Mouse (Mus musculus): ENCODE results near the gene Plekhm1.

Plekhm1 gene

GRCm38 (mm10) chr11:103396236-103396635, 16.3 kb downstream of the Plekhm1 start:
- ATAC-seq (ENCODE audit: insufficient number of reproducible peaks, low FRiP score, low TSS enrichment): no peak

GRCm38 (mm10) chr11:103394604-103395003, 17.9 kb downstream of the Plekhm1 start:
- no peak for ATAC-seq (ENCODE audit: insufficient number of reproducible peaks, low FRiP score, low TSS enrichment)

GRCm38 (mm10) chr11:103394025-103394424, 18.5 kb downstream of the Plekhm1 start:
- ATAC-seq (ENCODE audit: insufficient number of reproducible peaks, low FRiP score, low TSS enrichment): no peak

- ATAC-seq (ENCODE audit: insufficient number of reproducible peaks, low FRiP score, low TSS enrichment): no peak
These were observed 24.5 kb downstream of the Plekhm1 start for GRCm38 (mm10) chr11:103387870-103388526.

GRCm38 (mm10) chr11:103386827-103387226, 25.7 kb downstream of the Plekhm1 start:
- no peak for ATAC-seq (ENCODE audit: insufficient number of reproducible peaks, low FRiP score, low TSS enrichment)

- ATAC-seq (ENCODE audit: insufficient number of reproducible peaks, low FRiP score, low TSS enrichment): no peak
These were observed 30.4 kb downstream of the Plekhm1 start for GRCm38 (mm10) chr11:103381956-103382613.

- ATAC-seq (ENCODE audit: insufficient number of reproducible peaks, low FRiP score, low TSS enrichment): no peak
These were observed 31.0 kb downstream of the Plekhm1 start for GRCm38 (mm10) chr11:103381505-103381904.

- no peak for ATAC-seq (ENCODE audit: insufficient number of reproducible peaks, low FRiP score, low TSS enrichment)
These were observed 32.0 kb downstream of the Plekhm1 start for GRCm38 (mm10) chr11:103380460-103380859.

GRCm38 (mm10) chr11:103378341-103378740, 34.1 kb downstream of the Plekhm1 start:
- no peak for ATAC-seq (ENCODE audit: insufficient number of reproducible peaks, low FRiP score, low TSS enrichment)

GRCm38 (mm10) chr11:103375772-103376171, 36.7 kb downstream of the Plekhm1 start:
- ATAC-seq (ENCODE audit: insufficient number of reproducible peaks, low FRiP score, low TSS enrichment): no peak

- ATAC-seq (ENCODE audit: insufficient number of reproducible peaks, low FRiP score, low TSS enrichment): no peak
These were observed 37.2 kb downstream of the Plekhm1 start for GRCm38 (mm10) chr11:103375258-103375657.

- no peak for ATAC-seq (ENCODE audit: insufficient number of reproducible peaks, low FRiP score, low TSS enrichment)
These were observed 38.6 kb downstream of the Plekhm1 start for GRCm38 (mm10) chr11:103373922-103374321.

GRCm38 (mm10) chr11:103372561-103372960, 39.9 kb downstream of the Plekhm1 start:
- no peak for ATAC-seq (ENCODE audit: insufficient number of reproducible peaks, low FRiP score, low TSS enrichment)

GRCm38 (mm10) chr11:103372068-103372467, 40.4 kb downstream of the Plekhm1 start:
- ATAC-seq (ENCODE audit: insufficient number of reproducible peaks, low FRiP score, low TSS enrichment): no peak

- no peak for ATAC-seq (ENCODE audit: insufficient number of reproducible peaks, low FRiP score, low TSS enrichment)
These were observed 41.3 kb downstream of the Plekhm1 start for GRCm38 (mm10) chr11:103371222-103371539.

- ATAC-seq (ENCODE audit: insufficient number of reproducible peaks, low FRiP score, low TSS enrichment): no peak
These were observed 41.9 kb downstream of the Plekhm1 start for GRCm38 (mm10) chr11:103370397-103371221.

- ATAC-seq (ENCODE audit: insufficient number of reproducible peaks, low FRiP score, low TSS enrichment): no peak
These were observed 47.0 kb downstream of the Plekhm1 start for GRCm38 (mm10) chr11:103365530-103365929.

- ATAC-seq (ENCODE audit: insufficient number of reproducible peaks, low FRiP score, low TSS enrichment): no peak
These were observed 47.5 kb downstream of the Plekhm1 start for GRCm38 (mm10) chr11:103365022-103365421.

- no peak for ATAC-seq (ENCODE audit: insufficient number of reproducible peaks, low FRiP score, low TSS enrichment)
These were observed 48.2 kb downstream of the Plekhm1 start for GRCm38 (mm10) chr11:103364335-103364734.

GRCm38 (mm10) chr11:103363214-103364148, 49.0 kb downstream of the Plekhm1 start, which contains the start of gene Arhgap27:
Gene Arhgap27, minus strand, starts transcription at chr11:103363692.
- ATAC-seq (ENCODE audit: insufficient number of reproducible peaks, low FRiP score, low TSS enrichment): no peak
